Mouse (Mus musculus): ENCODE data around the gene Cdkn2aip. TPM values are rescaled to one million over a fixed set of nuclear protein-coding genes. Genes with fewer than 3 reads are reported as not detected.

Cdkn2aip gene
- polyA plus RNA-seq (2021; fragmentation: Nextera tagmentation) = 8.5 and 10.7 TPM in 2 replicates
- long read RNA-seq, experiment 1, transcript Cdkn2aip-202 (3 exons, 3,393 nt) = major isoform, 18 of 33 reads
- long read RNA-seq, experiment 1, transcript Cdkn2aip-201 (3 exons, 3,464 nt) = minor isoform, 6 of 33 reads
- long read RNA-seq, experiment 1, partial matches to known transcripts = 0 of 33 reads
- long read RNA-seq, experiment 1, other reads (novel, unspliced or antisense) = 8 of 33 reads
- long read RNA-seq, experiment 2, transcript Cdkn2aip-201 (3 exons, 3,464 nt) = minor isoform, 40 of 102 reads
- long read RNA-seq, experiment 2, transcript Cdkn2aip-202 (3 exons, 3,393 nt) = major isoform, 59 of 102 reads
- long read RNA-seq, experiment 2, partial matches to known transcripts = 2 of 102 reads
- long read RNA-seq, experiment 2, other reads (novel, unspliced or antisense) = 1 of 102 reads

GRCm38 (mm10) chr8:47713761-47714745 is at the start of gene Cdkn2aip:
Gene Cdkn2aip (minus strand): TSS chr8:47713932.

GRCm38 (mm10) chr8:47674777-47675710 is 38.7 kb downstream of the Cdkn2aip start, which contains the start of gene Ing2:
Gene Ing2 (minus strand): TSS chr8:47675556.

Other genes starting within 250 kb of the Cdkn2aip start
- 19.3 and 19.5 TPM in 2 replicates for gene Trappc11, start 180.5 kb downstream of the Cdkn2aip start, polyA plus RNA-seq (2021; fragmentation: Nextera tagmentation)
- 17.3 and 18.4 TPM in 2 replicates for gene Rwdd4a, start 180.3 kb downstream of the Cdkn2aip start, polyA plus RNA-seq (2021; fragmentation: Nextera tagmentation)
- 5.7 and 6.8 TPM in 2 replicates for gene Ing2, start 38.4 kb downstream of the Cdkn2aip start, polyA plus RNA-seq (2021; fragmentation: Nextera tagmentation)
- gene Cldn24, start 108.2 kb upstream of the Cdkn2aip start, polyA plus RNA-seq (2021; fragmentation: Nextera tagmentation) = not detected in 2 replicates
- 6.5 and 6.9 TPM in 2 replicates for gene Cldn22, start 110.5 kb upstream of the Cdkn2aip start, polyA plus RNA-seq (2021; fragmentation: Nextera tagmentation)

All from layer of hippocampus, adult 6 months (tissue).